Mouse (Mus musculus): ENCODE results near the gene Usp28. TPM values are rescaled to one million over a fixed set of nuclear protein-coding genes. Genes with fewer than 3 reads are reported as not detected.

Usp28 gene
- total and polyA plus RNA-seq, 2 experiments from 2014 or later = 93.1 to 102 TPM

- Histone ChIP-seq H3K4me2 (ENCODE audit: low read depth, low read length) (no peak overlapping the region), H3K4me3 (ENCODE audit: low read depth, low read length) (no peak overlapping the region), H3K36me3 (replicated peaks; ENCODE audit: control insufficient read depth, insufficient read depth, low read length) (peaks cover 30% of the 10 kb centered on the region), H3K9ac (replicated peaks; ENCODE audit: low read depth, low read length) (no peak overlapping the region), H3K4me1 (ENCODE audit: control insufficient read depth, insufficient read depth) (peaks cover 23% of the 10 kb centered on the region), H3K9me3 (replicated peaks; ENCODE audit: control insufficient read depth, low read length) (no peaks in the 10 kb centered on the region), H3K27ac (ENCODE audit: low read depth) (no peak overlapping the region), H3K27me3 (ENCODE audit: control insufficient read depth, insufficient read depth, low read length) (no peaks in the 10 kb centered on the region)
- ATAC-seq (ENCODE audit: insufficient read depth, low read depth) (no peak), DNase-seq (ENCODE audit: low spot score) (no peak)
- no peak for TF ChIP-seq CTCF (IDR thresholded peaks at IDR 0.05; ENCODE audit: low read depth)
- TF ChIP-seq EP300 (IDR thresholded peaks at IDR 0.05; ENCODE audit: low read depth) = no peak
- whole genome bisulfite sequencing = 83% methylated on average over 7 of the region's 7 CpGs
Observed at GRCm38 (mm10) chr9:48994779-48995178, 9.6 kb downstream of the Usp28 start.

- Histone ChIP-seq H3K36me3 (replicated peaks; ENCODE audit: control insufficient read depth, insufficient read depth, low read length) (peaks cover 36% of the 10 kb centered on the region), H3K4me1 (ENCODE audit: control insufficient read depth, insufficient read depth) (peaks cover 29% of the 10 kb centered on the region), H3K4me3 (ENCODE audit: low read depth, low read length) (no peak overlapping the region), H3K27ac (ENCODE audit: low read depth) (no peak overlapping the region), H3K4me2 (ENCODE audit: low read depth, low read length) (no peak overlapping the region), H3K9ac (replicated peaks; ENCODE audit: low read depth, low read length) (no peak overlapping the region), H3K9me3 (replicated peaks; ENCODE audit: control insufficient read depth, low read length) (no peaks in the 10 kb centered on the region), H3K27me3 (ENCODE audit: control insufficient read depth, insufficient read depth, low read length) (no peaks in the 10 kb centered on the region)
- WGBS = 91% methylated on average over 1 of the region's 1 CpGs
- no peak for ATAC-seq (ENCODE audit: insufficient read depth, low read depth)
- no peak for TF ChIP-seq EP300 (IDR thresholded peaks at IDR 0.05; ENCODE audit: low read depth)
- TF ChIP-seq CTCF (IDR thresholded peaks at IDR 0.05; ENCODE audit: low read depth) = peak; percentile 28
- DNase-seq (ENCODE audit: low spot score) = no peak
Observed at GRCm38 (mm10) chr9:48995735-48996134, 10.6 kb downstream of the Usp28 start.

GRCm38 (mm10) chr9:48999256-48999655, 14.1 kb downstream of the Usp28 start:
- 62% methylated on average over 6 of the region's 6 CpGs for WGBS
- H3K4me3 ChIP-seq (ENCODE audit: low read depth, low read length) = no peak overlapping the region

GRCm38 (mm10) chr9:49015824-49016223, 30.6 kb downstream of the Usp28 start:
- no peak for TF ChIP-seq EP300 (IDR thresholded peaks at IDR 0.05; ENCODE audit: low read depth)
- no peak for TF ChIP-seq CTCF (IDR thresholded peaks at IDR 0.05; ENCODE audit: low read depth)
- Histone ChIP-seq H3K4me2 (ENCODE audit: low read depth, low read length) (no peak overlapping the region), H3K36me3 (replicated peaks; ENCODE audit: control insufficient read depth, insufficient read depth, low read length) (peaks cover 92% of the 10 kb centered on the region), H3K9me3 (replicated peaks; ENCODE audit: control insufficient read depth, low read length) (no peaks in the 10 kb centered on the region), H3K27me3 (ENCODE audit: control insufficient read depth, insufficient read depth, low read length) (no peaks in the 10 kb centered on the region), H3K4me1 (ENCODE audit: control insufficient read depth, insufficient read depth) (no peaks in the 10 kb centered on the region), H3K9ac (replicated peaks; ENCODE audit: low read depth, low read length) (no peak overlapping the region), H3K27ac (ENCODE audit: low read depth) (no peak overlapping the region), H3K4me3 (ENCODE audit: low read depth, low read length) (no peak overlapping the region)
- DNase-seq (ENCODE audit: low spot score) = no peak
- 77% methylated on average over 7 of the region's 7 CpGs for WGBS
- no peak for ATAC-seq (ENCODE audit: insufficient read depth, low read depth)

More at GRCm38 (mm10) chr9:48999256-48999655, 14.1 kb downstream of the Usp28 start:
- no peak for ATAC-seq (ENCODE audit: insufficient read depth, low read depth)
- H3K27ac ChIP-seq (ENCODE audit: low read depth) = peak overlapping the region; percentile 76
- H3K27me3 ChIP-seq (ENCODE audit: control insufficient read depth, insufficient read depth, low read length) = no peaks in the 10 kb centered on the region
- H3K9ac ChIP-seq (replicated peaks; ENCODE audit: low read depth, low read length) = no peak overlapping the region
- peaks cover 17% of the 10 kb centered on the region for H3K4me1 ChIP-seq (ENCODE audit: control insufficient read depth, insufficient read depth)
- no peak overlapping the region for H3K4me2 ChIP-seq (ENCODE audit: low read depth, low read length)
- no peak for DNase-seq (ENCODE audit: low spot score)
- no peaks in the 10 kb centered on the region for H3K9me3 ChIP-seq (replicated peaks; ENCODE audit: control insufficient read depth, low read length)
- peaks cover 51% of the 10 kb centered on the region for H3K36me3 ChIP-seq (replicated peaks; ENCODE audit: control insufficient read depth, insufficient read depth, low read length)
- TF ChIP-seq CTCF (IDR thresholded peaks at IDR 0.05; ENCODE audit: low read depth) (no peak), EP300 (IDR thresholded peaks at IDR 0.05; ENCODE audit: low read depth) (no peak)

GRCm38 (mm10) chr9:49021289-49021688, 36.1 kb downstream of the Usp28 start:
- Histone ChIP-seq H3K9ac (replicated peaks; ENCODE audit: low read depth, low read length) (no peak overlapping the region), H3K9me3 (replicated peaks; ENCODE audit: control insufficient read depth, low read length) (no peaks in the 10 kb centered on the region), H3K4me1 (ENCODE audit: control insufficient read depth, insufficient read depth) (0 out of 2 replicates have a peak, but pooled peaks cover 5% of the 10 kb centered on the region), H3K4me3 (ENCODE audit: low read depth, low read length) (no peak overlapping the region), H3K36me3 (replicated peaks; ENCODE audit: control insufficient read depth, insufficient read depth, low read length) (peaks cover 76% of the 10 kb centered on the region), H3K27me3 (ENCODE audit: control insufficient read depth, insufficient read depth, low read length) (no peaks in the 10 kb centered on the region), H3K4me2 (ENCODE audit: low read depth, low read length) (no peak overlapping the region), H3K27ac (ENCODE audit: low read depth) (peak overlapping the region; percentile 30; the same call in 1 of the 2 replicates)
- 69% methylated on average over 5 of the region's 5 CpGs for WGBS
- ATAC-seq (ENCODE audit: insufficient read depth, low read depth) (peak; percentile 39; the same call in 1 of the 2 replicates), DNase-seq (ENCODE audit: low spot score) (no peak)
- no peak for TF ChIP-seq EP300 (IDR thresholded peaks at IDR 0.05; ENCODE audit: low read depth)
- no peak for TF ChIP-seq CTCF (IDR thresholded peaks at IDR 0.05; ENCODE audit: low read depth)

GRCm38 (mm10) chr9:49023956-49024355, 38.8 kb downstream of the Usp28 start:
- no peaks in the 10 kb centered on the region for H3K9me3 ChIP-seq (replicated peaks; ENCODE audit: control insufficient read depth, low read length)
- H3K4me3 ChIP-seq (ENCODE audit: low read depth, low read length) = no peak overlapping the region
- ATAC-seq (ENCODE audit: insufficient read depth, low read depth) (no peak), DNase-seq (ENCODE audit: low spot score) (no peak)
- no peaks in the 10 kb centered on the region for H3K27me3 ChIP-seq (ENCODE audit: control insufficient read depth, insufficient read depth, low read length)
- no peak for TF ChIP-seq CTCF (IDR thresholded peaks at IDR 0.05; ENCODE audit: low read depth)
- no peak for TF ChIP-seq EP300 (IDR thresholded peaks at IDR 0.05; ENCODE audit: low read depth)
- no peak overlapping the region for H3K4me2 ChIP-seq (ENCODE audit: low read depth, low read length)
- peaks cover 76% of the 10 kb centered on the region for H3K36me3 ChIP-seq (replicated peaks; ENCODE audit: control insufficient read depth, insufficient read depth, low read length)
- no peak overlapping the region for H3K27ac ChIP-seq (ENCODE audit: low read depth)
- WGBS = 90% methylated on average over 5 of the region's 5 CpGs
- H3K4me1 ChIP-seq (ENCODE audit: control insufficient read depth, insufficient read depth) = 0 out of 2 replicates have a peak, but pooled peaks cover 5% of the 10 kb centered on the region
- no peak overlapping the region for H3K9ac ChIP-seq (replicated peaks; ENCODE audit: low read depth, low read length)
